11 mouse cellular contexts compared by ENCODE assay signal in genomic region chr12:82075479-82076221, GRCm38 (mm10).
DNase-seq lines count a peak whose midpoint lies in the region; ATAC-seq and TF ChIP-seq lines count a peak whose summit lies in the region.
"Had no signal": no experiment of that assay in that cellular context is flagged by ENCODE, and none has a peak within 500 bp of the region (broad histone marks: within the 10 kb centered on the region; RNA-seq: fewer than 3 reads in every experiment).

No protein-coding gene starts in this region.

- H3K27ac ChIP-seq in kidney, embryonic 14.5 days (ENCODE audit: low read depth, low read length), result peak overlapping the region; percentile 47; the same call in 1 of the 2 replicates
- H3K27ac ChIP-seq in kidney, adult 2 months (ENCODE audit: insufficient read depth, low read depth, low read length), result no peak overlapping the region
- H3K27ac ChIP-seq in cerebellum, adult 2 months (ENCODE audit: insufficient read depth, low read length), result no peak overlapping the region
- H3K27ac ChIP-seq: hindbrain, embryonic 13.5 days; liver, embryonic 14.5 days had no signal

- no peak for DNase-seq in kidney, adult 2 months
- DNase-seq in testis, postnatal 10 days (ENCODE audit: low spot score), result peak; percentile 36
- no peak for DNase-seq in testis, postnatal 14 days (ENCODE audit: low spot score)
- DNase-seq in left cerebral cortex, adult 8-10 months (ENCODE audit: low spot score in 2 of 2), result peak; percentile 54 to 84
- no peak for DNase-seq in cerebellum, adult 2 months
- no peak for DNase-seq in adrenal gland, postnatal 4 days (ENCODE audit: low spot score in 2 of 2)
- no peak for DNase-seq in thymus, postnatal 4 days

- no peak for TF ChIP-seq POLR2A in kidney, adult 2 months (IDR thresholded peaks at IDR 0.05; ENCODE audit: low read depth, low read length)
- TF ChIP-seq POLR2A in cerebellum, adult 2 months (IDR thresholded peaks at IDR 0.05; ENCODE audit: borderline replicate concordance, insufficient read depth, low read length), result no peak

- H3K4me2 ChIP-seq in kidney, embryonic 14.5 days (replicated peaks; ENCODE audit: low read depth, low read length), result no peak overlapping the region
- H3K4me2 ChIP-seq: hindbrain, embryonic 13.5 days; midbrain, embryonic 11.5 days had no signal

- WGBS in kidney, embryonic 14.5 days, result 28% methylated on average over 13 of the region's 13 CpGs
- 51% methylated on average over 13 of the region's 13 CpGs for WGBS in kidney, adult 2 months
- 82% methylated on average over 13 of the region's 13 CpGs for WGBS in cerebellum, adult 2 months

- TF ChIP-seq CTCF in kidney, adult 2 months (conservative IDR thresholded peaks at IDR 0.05; ENCODE audit: insufficient read depth, insufficient read length, low read depth, low read length), result no peak
- TF ChIP-seq CTCF in cerebellum, adult 2 months (IDR thresholded peaks at IDR 0.05; ENCODE audit: borderline replicate concordance, insufficient read depth, low read depth, low read length), result no peak

- H3K9me3 ChIP-seq in kidney, embryonic 14.5 days (ENCODE audit: control insufficient read depth, low read length), result no peaks in the 10 kb centered on the region
- H3K9me3 ChIP-seq: hindbrain, embryonic 13.5 days had no signal

- no peak overlapping the region for H3K9ac ChIP-seq in kidney, embryonic 14.5 days (ENCODE audit: low read depth, low read length)
- H3K9ac ChIP-seq: hindbrain, embryonic 13.5 days; liver, embryonic 14.5 days had no signal

- ATAC-seq in kidney, embryonic 14.5 days (ENCODE audit: low FRiP score, low TSS enrichment), result peak; percentile 60; the same call in 1 of the 2 replicates

- H3K36me3 ChIP-seq in kidney, embryonic 14.5 days (ENCODE audit: control insufficient read depth, insufficient read depth, low read length), result no peaks in the 10 kb centered on the region
- no peaks in the 10 kb centered on the region for H3K36me3 ChIP-seq in kidney, adult 2 months (ENCODE audit: control insufficient read depth, insufficient read depth, low read length)
- H3K36me3 ChIP-seq: hindbrain, embryonic 13.5 days had no signal

- H3K4me3 ChIP-seq in kidney, embryonic 14.5 days (ENCODE audit: low read length), result no peak overlapping the region
- no peak overlapping the region for H3K4me3 ChIP-seq in kidney, adult 2 months (ENCODE audit: insufficient read depth, low read depth, low read length)
- no peak overlapping the region for H3K4me3 ChIP-seq in cerebellum, adult 2 months (replicated peaks; ENCODE audit: insufficient read depth, low read depth, low read length)
- H3K4me3 ChIP-seq: hindbrain, embryonic 13.5 days had no signal

- peaks cover 8% of the 10 kb centered on the region for H3K4me1 ChIP-seq in kidney, embryonic 14.5 days (ENCODE audit: control insufficient read depth, insufficient read depth, low read length)
- no peaks in the 10 kb centered on the region for H3K4me1 ChIP-seq in kidney, adult 2 months (ENCODE audit: control insufficient read depth, insufficient read depth, low read length)
- H3K4me1 ChIP-seq in cerebellum, adult 2 months (ENCODE audit: control insufficient read depth, insufficient read depth, low read length), result no peaks in the 10 kb centered on the region

- H3K27me3 ChIP-seq in kidney, embryonic 14.5 days (ENCODE audit: control insufficient read depth, insufficient read depth, low read length), result no peaks in the 10 kb centered on the region
- no peaks in the 10 kb centered on the region for H3K27me3 ChIP-seq in kidney, adult 2 months (replicated peaks; ENCODE audit: control insufficient read depth, insufficient read depth, low read length)
- no peaks in the 10 kb centered on the region for H3K27me3 ChIP-seq in cerebellum, adult 2 months (ENCODE audit: control insufficient read depth, insufficient read depth, low read length)
- H3K27me3 ChIP-seq: hindbrain, embryonic 13.5 days had no signal

Comparison
In these comparisons a context has a peak if more than half of its experiments do, and no peak if none do; other contexts are left out.
1. DNase-seq: peak in testis, postnatal 10 days (single experiment) and left cerebral cortex, adult 8-10 months (2 of 2); none in kidney, adult 2 months (single experiment), testis, postnatal 14 days (single experiment), cerebellum, adult 2 months (0 of 2), adrenal gland, postnatal 4 days (0 of 2) and thymus, postnatal 4 days (single experiment).